Mouse (Mus musculus): ENCODE measurements around the gene Gcsam. TPM values are rescaled to one million over a fixed set of nuclear protein-coding genes. Genes with fewer than 3 reads are reported as not detected.

The Gcsam gene
- polyA plus RNA-seq, 1 experiment from 2014 or later: 0.15 TPM

- ATAC-seq (replicated peaks; ENCODE audit: insufficient number of reproducible peaks, low FRiP score, low TSS enrichment, low read depth) (no peak), DNase-seq (ENCODE audit: low spot score) (no peak)
- peak overlapping the region; percentile 60 for H3K4me2 ChIP-seq (ENCODE audit: low read depth, low read length)
- H3K36me3 ChIP-seq (replicated peaks; ENCODE audit: control insufficient read depth, insufficient read depth, low read depth, low read length): no peaks in the 10 kb centered on the region
- WGBS: 13% methylated on average over 17 of the region's 17 CpGs
- no peaks in the 10 kb centered on the region for H3K9me3 ChIP-seq (replicated peaks; ENCODE audit: control insufficient read depth, low read length)
- H3K4me1 ChIP-seq (ENCODE audit: control insufficient read depth, insufficient read depth, low read length): no peaks in the 10 kb centered on the region
- H3K4me3 ChIP-seq (ENCODE audit: low read depth, low read length): peak overlapping the region; percentile 22; the same call in 1 of the 2 replicates
- H3K27ac ChIP-seq (replicated peaks; ENCODE audit: low read depth, low read length): no peak overlapping the region
- H3K9ac ChIP-seq (replicated peaks; ENCODE audit: low read length): no peak overlapping the region
- 0 out of 2 replicates have a peak, but pooled peaks cover 2% of the 10 kb centered on the region for H3K27me3 ChIP-seq (ENCODE audit: control insufficient read depth, insufficient read depth, low read length)
Observed at GRCm38 (mm10) chr16:45653009-45653933, 43.1 kb downstream of the Gcsam start.

GRCm38 (mm10) chr16:45653934-45654332, 43.8 kb downstream of the Gcsam start, which contains the start of gene BC016579:
TSS of gene BC016579 (minus strand) at chr16:45654068.
- H3K36me3 ChIP-seq (replicated peaks; ENCODE audit: control insufficient read depth, insufficient read depth, low read depth, low read length): no peaks in the 10 kb centered on the region
- H3K27me3 ChIP-seq (ENCODE audit: control insufficient read depth, insufficient read depth, low read length): 0 out of 2 replicates have a peak, but pooled peaks cover 2% of the 10 kb centered on the region
- no peaks in the 10 kb centered on the region for H3K4me1 ChIP-seq (ENCODE audit: control insufficient read depth, insufficient read depth, low read length)
- H3K4me2 ChIP-seq (ENCODE audit: low read depth, low read length): peak within 1 kb of the TSS; percentile 60
- no peak for DNase-seq (ENCODE audit: low spot score)
- peak within 1 kb of the TSS; percentile 22; the same call in 1 of the 2 replicates for H3K4me3 ChIP-seq (ENCODE audit: low read depth, low read length)
- ATAC-seq (replicated peaks; ENCODE audit: insufficient number of reproducible peaks, low FRiP score, low TSS enrichment, low read depth): no peak
- WGBS: 3% methylated on average over 20 of the region's 20 CpGs
- H3K9ac ChIP-seq (replicated peaks; ENCODE audit: low read length): no peak within 1 kb of the TSS
- H3K9me3 ChIP-seq (replicated peaks; ENCODE audit: control insufficient read depth, low read length): no peaks in the 10 kb centered on the region
- H3K27ac ChIP-seq (replicated peaks; ENCODE audit: low read depth, low read length): no peak within 1 kb of the TSS

GRCm38 (mm10) chr16:45654465-45654864, 44.3 kb downstream of the Gcsam start:
- H3K9ac ChIP-seq (replicated peaks; ENCODE audit: low read length): no peak overlapping the region
- no peak overlapping the region for H3K4me3 ChIP-seq (ENCODE audit: low read depth, low read length)
- H3K9me3 ChIP-seq (replicated peaks; ENCODE audit: control insufficient read depth, low read length): no peaks in the 10 kb centered on the region
- ATAC-seq (replicated peaks; ENCODE audit: insufficient number of reproducible peaks, low FRiP score, low TSS enrichment, low read depth): no peak; the same call in 1 of the 2 replicates
- no peak for DNase-seq (ENCODE audit: low spot score)
- H3K27me3 ChIP-seq (ENCODE audit: control insufficient read depth, insufficient read depth, low read length): 0 out of 2 replicates have a peak, but pooled peaks cover 2% of the 10 kb centered on the region
- WGBS: 56% methylated on average over 9 of the region's 9 CpGs
- no peak overlapping the region for H3K27ac ChIP-seq (replicated peaks; ENCODE audit: low read depth, low read length)
- H3K4me1 ChIP-seq (ENCODE audit: control insufficient read depth, insufficient read depth, low read length): no peaks in the 10 kb centered on the region
- H3K4me2 ChIP-seq (ENCODE audit: low read depth, low read length): no peak overlapping the region; the same call in 1 of the 2 replicates
- H3K36me3 ChIP-seq (replicated peaks; ENCODE audit: control insufficient read depth, insufficient read depth, low read depth, low read length): no peaks in the 10 kb centered on the region

GRCm38 (mm10) chr16:45657574-45658159, 47.5 kb downstream of the Gcsam start:
- Histone ChIP-seq H3K27ac (replicated peaks; ENCODE audit: low read depth, low read length) (no peak overlapping the region), H3K4me3 (ENCODE audit: low read depth, low read length) (no peak overlapping the region), H3K9me3 (replicated peaks; ENCODE audit: control insufficient read depth, low read length) (no peaks in the 10 kb centered on the region), H3K36me3 (replicated peaks; ENCODE audit: control insufficient read depth, insufficient read depth, low read depth, low read length) (no peaks in the 10 kb centered on the region), H3K27me3 (ENCODE audit: control insufficient read depth, insufficient read depth, low read length) (0 out of 2 replicates have a peak, but pooled peaks cover 2% of the 10 kb centered on the region), H3K9ac (replicated peaks; ENCODE audit: low read length) (no peak overlapping the region), H3K4me2 (ENCODE audit: low read depth, low read length) (no peak overlapping the region), H3K4me1 (ENCODE audit: control insufficient read depth, insufficient read depth, low read length) (no peaks in the 10 kb centered on the region)
- ATAC-seq (replicated peaks; ENCODE audit: insufficient number of reproducible peaks, low FRiP score, low TSS enrichment, low read depth): no peak
- no peak for DNase-seq (ENCODE audit: low spot score)
- WGBS: 91% methylated on average over 12 of the region's 12 CpGs

- Histone ChIP-seq H3K36me3 (replicated peaks; ENCODE audit: control insufficient read depth, insufficient read depth, low read depth, low read length) (no peaks in the 10 kb centered on the region), H3K4me1 (ENCODE audit: control insufficient read depth, insufficient read depth, low read length) (no peaks in the 10 kb centered on the region), H3K4me2 (ENCODE audit: low read depth, low read length) (no peak overlapping the region), H3K9ac (replicated peaks; ENCODE audit: low read length) (no peak overlapping the region), H3K9me3 (replicated peaks; ENCODE audit: control insufficient read depth, low read length) (no peaks in the 10 kb centered on the region), H3K4me3 (ENCODE audit: low read depth, low read length) (no peak overlapping the region), H3K27me3 (ENCODE audit: control insufficient read depth, insufficient read depth, low read length) (0 out of 2 replicates have a peak, but pooled peaks cover 2% of the 10 kb centered on the region), H3K27ac (replicated peaks; ENCODE audit: low read depth, low read length) (no peak overlapping the region)
- ATAC-seq (replicated peaks; ENCODE audit: insufficient number of reproducible peaks, low FRiP score, low TSS enrichment, low read depth): no peak
- 81% methylated on average over 1 of the region's 1 CpGs for WGBS
- no peak for DNase-seq (ENCODE audit: low spot score)
Observed at GRCm38 (mm10) chr16:45658248-45658647, 48.1 kb downstream of the Gcsam start.

GRCm38 (mm10) chr16:45659596-45659995, 49.4 kb downstream of the Gcsam start:
- H3K27ac ChIP-seq (replicated peaks; ENCODE audit: low read depth, low read length): no peak overlapping the region
- WGBS: 88% methylated on average over 4 of the region's 4 CpGs
- DNase-seq (ENCODE audit: low spot score) (no peak), ATAC-seq (replicated peaks; ENCODE audit: insufficient number of reproducible peaks, low FRiP score, low TSS enrichment, low read depth) (no peak)
- no peaks in the 10 kb centered on the region for H3K4me1 ChIP-seq (ENCODE audit: control insufficient read depth, insufficient read depth, low read length)
- H3K4me2 ChIP-seq (ENCODE audit: low read depth, low read length): no peak overlapping the region
- H3K27me3 ChIP-seq (ENCODE audit: control insufficient read depth, insufficient read depth, low read length): no peaks in the 10 kb centered on the region
- H3K9ac ChIP-seq (replicated peaks; ENCODE audit: low read length): no peak overlapping the region
- H3K4me3 ChIP-seq (ENCODE audit: low read depth, low read length): no peak overlapping the region
- no peaks in the 10 kb centered on the region for H3K9me3 ChIP-seq (replicated peaks; ENCODE audit: control insufficient read depth, low read length)
- no peaks in the 10 kb centered on the region for H3K36me3 ChIP-seq (replicated peaks; ENCODE audit: control insufficient read depth, insufficient read depth, low read depth, low read length)

GRCm38 (mm10) chr16:45662381-45662780, 52.2 kb downstream of the Gcsam start:
- ATAC-seq (replicated peaks; ENCODE audit: insufficient number of reproducible peaks, low FRiP score, low TSS enrichment, low read depth): no peak
- H3K4me1 ChIP-seq (ENCODE audit: control insufficient read depth, insufficient read depth, low read length): no peaks in the 10 kb centered on the region
- H3K4me2 ChIP-seq (ENCODE audit: low read depth, low read length): no peak overlapping the region
- no peak for DNase-seq (ENCODE audit: low spot score)
- no peaks in the 10 kb centered on the region for H3K36me3 ChIP-seq (replicated peaks; ENCODE audit: control insufficient read depth, insufficient read depth, low read depth, low read length)
- H3K27me3 ChIP-seq (ENCODE audit: control insufficient read depth, insufficient read depth, low read length): no peaks in the 10 kb centered on the region
- no peaks in the 10 kb centered on the region for H3K9me3 ChIP-seq (replicated peaks; ENCODE audit: control insufficient read depth, low read length)
- H3K9ac ChIP-seq (replicated peaks; ENCODE audit: low read length): no peak overlapping the region
- H3K4me3 ChIP-seq (ENCODE audit: low read depth, low read length): no peak overlapping the region
- no peak overlapping the region for H3K27ac ChIP-seq (replicated peaks; ENCODE audit: low read depth, low read length)

GRCm38 (mm10) chr16:45666136-45666535, 56.0 kb downstream of the Gcsam start:
- WGBS: 73% methylated on average over 2 of the region's 2 CpGs
- no peak for ATAC-seq (replicated peaks; ENCODE audit: insufficient number of reproducible peaks, low FRiP score, low TSS enrichment, low read depth)

More at GRCm38 (mm10) chr16:45666136-45666535, 56.0 kb downstream of the Gcsam start:
- H3K4me1 ChIP-seq (ENCODE audit: control insufficient read depth, insufficient read depth, low read length): no peaks in the 10 kb centered on the region
- DNase-seq (ENCODE audit: low spot score): no peak
- no peak overlapping the region for H3K4me2 ChIP-seq (ENCODE audit: low read depth, low read length)
- H3K4me3 ChIP-seq (ENCODE audit: low read depth, low read length): no peak overlapping the region
- no peak overlapping the region for H3K9ac ChIP-seq (replicated peaks; ENCODE audit: low read length)
- H3K9me3 ChIP-seq (replicated peaks; ENCODE audit: control insufficient read depth, low read length): no peaks in the 10 kb centered on the region
- H3K36me3 ChIP-seq (replicated peaks; ENCODE audit: control insufficient read depth, insufficient read depth, low read depth, low read length): no peaks in the 10 kb centered on the region
- H3K27me3 ChIP-seq (ENCODE audit: control insufficient read depth, insufficient read depth, low read length): no peaks in the 10 kb centered on the region
- no peak overlapping the region for H3K27ac ChIP-seq (replicated peaks; ENCODE audit: low read depth, low read length)

Data from embryonic facial prominence, embryonic 11.5 days (tissue).